Mouse (Mus musculus) gonadal fat pad, adult 2 months (tissue): ENCODE results near the gene Uchl1. TPM values are rescaled to one million over a fixed set of nuclear protein-coding genes. Genes with fewer than 3 reads are reported as not detected.

ENCODE experiments used
- DNase-seq: peaks from one replicate; pipeline ENCODE4 v3.0.0-alpha.2; 2012; ENCODE audit warnings: low read depth
- polyA plus RNA-seq: library from polyadenylated mRNA; depleted of rRNA; stranded (reverse); fragments of >200 nt; gene quantifications from 2 replicates; pipeline ENCODE4 v1.2.3, GENCODE M21; 2012; rRNA removed

The Uchl1 gene
- polyA plus RNA-seq: 13.8 and 14.7 TPM in 2 replicates

- DNase-seq: no peak
Measured at GRCm38 (mm10) chr5:66675983-66676382, at the start of gene Uchl1. Gene Uchl1 (plus strand): TSS chr5:66676091.

- no peak for DNase-seq
Measured at GRCm38 (mm10) chr5:66627805-66628204, 48.1 kb upstream of the Uchl1 start.

GRCm38 (mm10) chr5:66635459-66636079, 40.3 kb upstream of the Uchl1 start:
- DNase-seq: no peak

GRCm38 (mm10) chr5:66642156-66642555, 33.7 kb upstream of the Uchl1 start:
- no peak for DNase-seq

GRCm38 (mm10) chr5:66643260-66643659, 32.6 kb upstream of the Uchl1 start:
- DNase-seq: no peak

GRCm38 (mm10) chr5:66647504-66647903, 28.4 kb upstream of the Uchl1 start:
- no peak for DNase-seq

GRCm38 (mm10) chr5:66654220-66654619, 21.7 kb upstream of the Uchl1 start:
- no peak for DNase-seq

- DNase-seq: no peak
Measured at GRCm38 (mm10) chr5:66675189-66675890, 551 bp upstream of the Uchl1 start.

GRCm38 (mm10) chr5:66676457-66677117, 696 bp downstream of the Uchl1 start:
- DNase-seq: no peak

- no peak for DNase-seq
Measured at GRCm38 (mm10) chr5:66677411-66678345, 1.8 kb downstream of the Uchl1 start.

- DNase-seq: no peak
Measured at GRCm38 (mm10) chr5:66679222-66679621, 3.3 kb downstream of the Uchl1 start.

GRCm38 (mm10) chr5:66685930-66686329, 10.0 kb downstream of the Uchl1 start:
- DNase-seq: no peak

- no peak for DNase-seq
Measured at GRCm38 (mm10) chr5:66686863-66687262, 11.0 kb downstream of the Uchl1 start.

- no peak for DNase-seq
Measured at GRCm38 (mm10) chr5:66687737-66688136, 11.8 kb downstream of the Uchl1 start.

GRCm38 (mm10) chr5:66688286-66688685, 12.4 kb downstream of the Uchl1 start:
- no peak for DNase-seq

GRCm38 (mm10) chr5:66689796-66690195, 13.9 kb downstream of the Uchl1 start:
- DNase-seq: no peak

GRCm38 (mm10) chr5:66693231-66693630, 17.3 kb downstream of the Uchl1 start:
- DNase-seq: no peak

GRCm38 (mm10) chr5:66697119-66697518, 21.2 kb downstream of the Uchl1 start:
- DNase-seq: no peak

- DNase-seq: no peak
Measured at GRCm38 (mm10) chr5:66699911-66700310, 24.0 kb downstream of the Uchl1 start.

GRCm38 (mm10) chr5:66701951-66702350, 26.1 kb downstream of the Uchl1 start:
- DNase-seq: no peak

- no peak for DNase-seq
Measured at GRCm38 (mm10) chr5:66703317-66704004, 27.6 kb downstream of the Uchl1 start.
